Mouse (Mus musculus): ENCODE data around the gene Gprc5d.

- TF ChIP-seq CTCF (IDR thresholded peaks at IDR 0.05; ENCODE audit: borderline replicate concordance, insufficient read depth, low read length) (no peak), POLR2A (IDR thresholded peaks at IDR 0.05; ENCODE audit: low read depth, low read length) (no peak)
These were observed 19.7 kb upstream of the Gprc5d start for GRCm38 (mm10) chr6:135137736-135138135.

All from embryonic fibroblast, embryonic 13.5 days (primary cell).